Mouse (Mus musculus) adrenal gland, postnatal 36 days (tissue): Measurements from ENCODE around the gene Gabrd. TPM values are rescaled to one million over a fixed set of nuclear protein-coding genes. Genes with fewer than 3 reads are reported as not detected.

Source experiments
- DNase-seq, 2 experiments: peaks; one replicate each; pipeline ENCODE4 v3.0.0; 2021; ENCODE audit warnings: mixed read lengths in 1 of 2
- total RNA-seq, 2 experiments: library from RNA; stranded (reverse); gene quantifications; 2 replicates each; pipeline ENCODE4 v1.2.3; 2021

Gabrd gene
- total RNA-seq, 2 experiments from 2014 or later, result 0.20 TPM; not detected in 1

DNA sequence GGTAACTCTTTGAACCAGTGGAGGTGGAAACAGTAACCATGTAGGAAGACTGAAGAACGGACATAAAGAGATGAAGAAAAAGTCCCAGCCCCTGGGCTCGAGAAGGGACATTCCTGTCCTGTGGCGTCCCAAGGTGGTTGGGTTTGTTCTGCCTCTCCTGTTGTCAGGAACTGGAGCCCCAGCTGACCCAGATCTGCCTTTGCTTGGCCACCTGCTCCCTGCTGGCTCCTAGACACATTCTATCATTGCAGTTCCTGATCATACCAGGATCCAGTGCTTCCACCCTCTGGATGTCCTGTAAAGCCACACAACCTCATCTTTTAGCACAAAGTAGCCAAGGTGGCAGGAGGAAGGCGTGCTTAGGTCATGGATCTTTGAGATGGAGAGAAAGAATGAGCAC lies 14.6 kb downstream of the Gabrd start:
- DNase-seq, result no peak

- no peak for DNase-seq
Measured at GRCm38 (mm10) chr4:155382752-155383151, 15.2 kb downstream of the Gabrd start.

GRCm38 (mm10) chr4:155381974-155382373 lies 15.9 kb downstream of the Gabrd start:
- DNase-seq, result no peak

DNA sequence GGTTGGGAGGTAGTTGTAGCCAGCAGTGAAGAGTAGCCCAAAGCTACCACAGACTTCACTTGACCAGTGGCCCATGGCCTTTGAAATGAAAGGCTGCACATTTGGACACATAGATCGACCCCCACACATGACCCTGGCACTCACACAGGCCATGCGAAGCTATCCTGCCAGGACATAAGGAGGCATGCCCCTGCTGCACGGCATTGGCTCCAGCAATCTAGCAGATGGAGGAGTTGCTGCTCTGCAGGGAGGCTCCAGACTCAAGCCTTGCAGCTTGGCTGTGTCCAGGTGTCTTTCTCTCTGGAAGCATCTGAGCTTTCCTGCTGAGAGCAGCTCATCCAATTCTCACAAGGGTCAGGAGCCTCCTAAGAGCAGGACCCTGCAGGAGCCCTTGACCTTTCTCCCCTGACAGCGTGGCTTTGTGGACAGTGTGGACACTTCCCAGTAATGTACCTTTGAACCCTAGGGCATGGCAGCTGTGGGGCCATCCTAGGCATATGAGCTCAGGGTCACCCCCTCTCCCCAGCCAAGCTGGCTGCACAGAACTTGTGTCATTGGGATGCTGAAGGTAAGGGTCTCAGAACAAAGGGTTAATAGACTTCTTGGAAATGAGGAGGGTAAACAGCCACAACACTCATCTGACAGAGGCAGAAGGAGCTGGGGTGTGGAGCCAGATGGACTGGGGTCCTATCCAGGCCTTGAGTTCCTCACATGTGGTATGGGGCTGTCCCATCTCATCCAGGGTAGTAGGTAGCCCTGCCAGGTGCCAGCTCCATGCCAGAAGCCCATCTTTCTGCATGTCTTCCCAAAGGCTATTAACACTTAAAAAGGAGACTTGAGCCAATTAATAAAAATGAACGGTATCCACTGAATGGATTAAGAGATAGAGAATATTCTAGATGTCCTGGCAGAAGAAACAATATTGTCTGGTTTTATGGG lies 25.8 kb downstream of the Gabrd start:
- DNase-seq, result no peak

- DNase-seq, result peak in 1 of 2 experiments; percentile 19
Measured at GRCm38 (mm10) chr4:155370737-155371715, 26.9 kb downstream of the Gabrd start.

GRCm38 (mm10) chr4:155368684-155369083 lies 29.2 kb downstream of the Gabrd start:
- peak; percentile 84 to 88 for DNase-seq

DNA sequence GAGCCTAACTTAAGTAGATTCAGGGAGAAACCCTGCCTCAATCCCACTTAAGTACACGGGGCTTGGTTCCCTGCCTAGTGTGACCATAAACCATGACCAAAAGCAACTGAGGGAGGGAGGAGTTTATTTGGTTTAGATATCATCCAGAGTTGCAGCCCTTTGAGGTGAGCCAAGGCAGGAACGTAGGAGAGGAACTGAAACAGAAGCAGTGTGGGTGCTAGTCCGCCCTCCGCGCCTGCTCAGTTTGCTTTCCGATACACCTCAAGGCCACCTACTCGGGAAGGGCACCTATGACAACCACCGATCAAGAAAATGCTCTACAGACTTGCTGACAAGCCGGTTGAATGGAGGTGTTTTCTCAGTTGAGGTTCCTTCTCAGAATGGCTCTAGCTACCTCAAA lies 30.2 kb downstream of the Gabrd start:
- no peak for DNase-seq

GRCm38 (mm10) chr4:155366784-155367183 lies 31.1 kb downstream of the Gabrd start:
- no peak for DNase-seq

- no peak for DNase-seq
Measured at GRCm38 (mm10) chr4:155362443-155362842, 35.5 kb downstream of the Gabrd start.

DNA sequence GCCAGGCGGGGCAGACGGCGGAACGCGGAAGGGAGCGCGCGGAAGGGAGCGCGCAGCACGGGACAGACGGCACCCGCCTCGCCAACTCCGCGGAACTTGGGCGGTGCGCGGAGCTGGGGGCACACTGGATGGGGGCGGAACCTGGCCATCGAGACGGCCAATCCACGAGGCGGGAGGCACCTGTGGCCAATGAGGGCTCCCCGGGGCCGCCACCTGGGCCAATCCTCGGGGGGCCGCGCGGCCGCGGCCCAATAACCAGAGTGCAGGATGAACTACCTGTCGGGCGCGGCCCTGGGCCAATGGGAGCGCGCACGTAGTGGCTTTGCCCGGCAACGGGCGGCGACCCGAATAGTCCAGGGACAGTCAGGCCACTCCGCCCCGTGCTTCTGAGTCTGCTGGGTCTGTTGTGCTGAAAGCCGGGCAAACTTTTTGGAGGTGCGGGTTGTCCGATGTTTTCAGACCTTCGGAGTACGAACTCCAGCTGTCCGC lies 36.6 kb downstream of the Gabrd start, which contains the start of gene Prkcz:
Gene Prkcz (minus strand): TSS at position 59 of the 489 bp plus-strand sequence.
- DNase-seq, result peak; percentile 82 to 84

GRCm38 (mm10) chr4:155360856-155361255 lies 37.1 kb downstream of the Gabrd start:
- DNase-seq, result peak in 1 of 2 experiments; percentile 37

GRCm38 (mm10) chr4:155359560-155360464 lies 38.1 kb downstream of the Gabrd start:
- no peak for DNase-seq

DNA sequence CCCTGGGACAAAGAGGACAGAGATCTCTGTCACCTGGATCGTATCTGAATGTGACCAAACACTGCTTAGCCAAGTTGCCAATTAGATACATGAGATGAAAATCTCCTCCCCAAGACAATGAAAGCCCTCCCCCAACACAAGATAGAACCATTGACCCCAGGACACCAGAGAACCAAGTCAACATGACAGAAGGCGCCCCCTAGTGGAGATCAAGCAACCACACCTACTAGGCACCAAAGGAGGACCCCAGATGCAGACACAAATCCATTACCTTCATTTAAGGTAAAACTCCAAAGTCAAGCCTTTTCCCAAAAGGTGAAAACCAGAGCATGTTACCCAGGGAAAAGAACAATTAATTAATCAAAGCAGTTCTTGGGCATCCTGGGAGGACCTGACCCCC lies 40.3 kb downstream of the Gabrd start:
- no peak for DNase-seq

- DNase-seq, result no peak
Measured at GRCm38 (mm10) chr4:155356354-155356753, 41.6 kb downstream of the Gabrd start.

DNA sequence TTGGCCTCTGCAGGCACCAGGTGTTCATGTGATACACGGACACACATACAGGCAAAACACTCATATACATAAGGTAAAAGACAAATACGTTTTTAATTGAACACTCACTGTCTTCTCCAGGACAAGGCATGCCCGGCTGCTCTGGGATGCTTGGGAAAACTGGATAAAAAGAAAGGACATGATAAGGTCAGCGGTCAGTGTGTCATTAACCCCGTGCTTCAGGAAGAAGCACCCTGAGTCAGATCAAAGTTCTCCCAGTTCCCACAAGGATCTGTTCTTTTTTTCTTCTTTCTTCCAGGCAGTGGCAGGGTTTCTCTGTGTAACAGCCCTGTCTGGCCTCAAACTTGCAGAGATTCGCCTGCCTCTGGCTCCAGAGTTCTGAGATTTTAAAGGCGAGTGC lies 43.4 kb downstream of the Gabrd start:
- no peak for DNase-seq

- DNase-seq, result no peak
Measured at GRCm38 (mm10) chr4:155354035-155354434, 43.9 kb downstream of the Gabrd start.

DNA sequence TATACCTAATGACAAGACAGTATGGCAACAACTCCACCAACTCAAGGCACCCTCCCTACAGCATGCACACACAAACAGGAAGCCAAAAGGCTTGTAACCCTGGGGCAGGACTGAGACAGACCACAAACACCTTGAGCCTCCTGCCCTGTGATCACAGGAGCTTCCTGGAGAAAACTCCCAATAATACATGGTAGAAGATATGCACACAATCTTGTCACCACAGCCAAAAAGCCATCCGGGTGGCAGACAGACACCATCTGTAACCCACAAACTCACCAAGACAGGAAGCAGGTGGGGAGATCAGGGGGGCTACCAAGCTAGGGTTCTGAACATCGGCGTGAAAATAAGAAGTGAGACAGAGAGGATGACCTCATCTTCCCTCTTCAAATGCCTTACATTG lies 45.3 kb downstream of the Gabrd start:
- no peak for DNase-seq

DNA sequence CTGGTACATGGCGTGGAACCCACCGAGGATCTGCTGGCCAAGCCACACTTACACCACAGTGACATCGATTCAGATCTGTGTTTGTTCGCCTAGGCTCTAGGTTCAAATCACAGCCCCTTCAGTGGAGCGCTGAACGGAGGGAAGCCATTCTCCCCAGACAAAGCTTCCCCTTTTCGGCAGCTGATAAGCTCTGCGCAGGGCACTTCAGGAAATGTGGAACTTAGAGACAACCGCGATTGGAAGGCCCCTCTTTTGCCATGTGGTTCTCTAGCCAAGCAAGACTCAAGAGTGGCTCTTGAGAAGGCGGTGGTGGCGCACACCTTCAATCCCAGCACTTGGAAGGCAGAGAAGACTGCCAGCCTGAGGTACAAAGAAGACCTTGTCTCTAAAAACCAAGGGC lies 51.6 kb downstream of the Gabrd start:
- DNase-seq, result no peak

DNA sequence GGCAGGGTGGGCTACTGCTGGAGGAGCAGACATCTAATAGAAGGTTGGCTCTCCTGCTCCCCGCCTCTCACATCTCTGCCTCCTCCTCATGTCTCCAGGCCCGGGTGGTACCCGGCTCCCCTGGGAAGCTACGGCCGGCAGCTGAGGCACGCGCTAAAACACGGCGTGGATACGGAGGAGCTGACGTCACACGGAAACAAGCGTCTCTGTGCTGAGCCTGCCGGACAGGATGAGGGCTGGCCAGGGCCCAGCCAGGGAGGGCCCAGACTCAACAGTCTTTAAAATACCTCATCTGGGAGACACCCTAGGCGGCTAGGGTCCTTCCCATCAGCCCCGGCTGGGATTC lies 52.3 kb downstream of the Gabrd start:
- DNase-seq, result peak; percentile 49 to 66

- DNase-seq, result no peak
Measured at GRCm38 (mm10) chr4:155344716-155345607, 53.0 kb downstream of the Gabrd start.

DNA sequence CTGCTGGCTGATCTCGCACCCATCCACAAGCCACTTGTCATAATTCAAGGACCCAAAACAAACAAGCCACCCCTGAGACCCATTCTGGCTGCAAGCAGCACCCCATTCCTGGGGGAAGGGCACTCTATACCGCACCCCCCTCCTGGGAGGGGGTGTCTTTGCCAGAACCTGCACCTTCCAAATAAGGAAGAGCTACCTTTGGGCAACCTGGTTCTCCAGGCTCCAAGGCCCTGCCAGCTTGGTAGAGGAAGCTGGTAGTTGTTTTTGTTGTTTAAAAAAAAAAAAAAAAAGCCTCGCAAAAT lies 53.7 kb downstream of the Gabrd start:
- no peak for DNase-seq
